Mouse (Mus musculus) forebrain, embryonic 13.5 days (tissue): ENCODE data around the gene Nde1. TPM values are rescaled to one million over a fixed set of nuclear protein-coding genes. Genes with fewer than 3 reads are reported as not detected.

ENCODE experiments used
- ATAC-seq: fragments of 200-750 bp; cut with Nextera tagmentation; 2 replicates; pipeline ENCODE4 v1.8.0; 2017
- H3K27ac ChIP-seq: fragments of 300-500 bp; sonication (generic); 2 replicates; pipeline ENCODE4 v1.5.1; 2015; ENCODE audit warnings: inconsistent platforms, mild to moderate bottlenecking, moderate library complexity
- H3K27me3 ChIP-seq: fragments of 300-500 bp; sonication (generic); 2 replicates; pipeline ENCODE4 v1.6.1; 2015; ENCODE audit warnings: mild to moderate bottlenecking, inconsistent platforms
- H3K36me3 ChIP-seq: fragments of 300-500 bp; sonication (generic); 2 replicates; pipeline ENCODE4 v1.6.1; 2015; ENCODE audit warnings: mild to moderate bottlenecking, inconsistent platforms; ENCODE audit not compliant: poor library complexity, severe bottlenecking
- H3K4me1 ChIP-seq: fragments of 300-500 bp; sonication (generic); 2 replicates; pipeline ENCODE4 v1.6.1; 2015; ENCODE audit warnings: inconsistent platforms
- H3K4me2 ChIP-seq: fragments of 300-500 bp; sonication (generic); 2 replicates; pipeline ENCODE4 v1.6.1; 2015; ENCODE audit warnings: inconsistent platforms, mild to moderate bottlenecking, moderate library complexity
- H3K4me3 ChIP-seq: fragments of 300-500 bp; sonication (generic); 2 replicates; pipeline ENCODE4 v1.5.1; 2015; ENCODE audit warnings: mild to moderate bottlenecking, inconsistent platforms
- H3K9ac ChIP-seq: fragments of 300-500 bp; sonication (generic); 2 replicates; pipeline ENCODE4 v1.6.1; 2015; ENCODE audit warnings: mild to moderate bottlenecking, inconsistent platforms
- H3K9me3 ChIP-seq: fragments of 300-500 bp; sonication (generic); replicated peaks from 2 replicates; pipeline ENCODE4 v1.6.1; 2016; ENCODE audit warnings: inconsistent platforms
- WGBS: fragments of 180-500 bp; shearing (Covaris S2); methylation state at CpG from one replicate; pipeline ENCODE4 v1.1.7; 2015; 5-methylcytosine and 5-hydroxymethylcytosine counted together
- polyA plus RNA-seq: library from polyadenylated mRNA; unstranded; fragments of >200 nt; fragmentation: Nextera tagmentation; extraction: Ambion mirVana; gene quantifications from 2 replicates; pipeline ENCODE4 v1.2.1, GENCODE M21; 2015

Nde1 gene
- polyA plus RNA-seq, result 118 and 127 TPM in 2 replicates

DNA sequence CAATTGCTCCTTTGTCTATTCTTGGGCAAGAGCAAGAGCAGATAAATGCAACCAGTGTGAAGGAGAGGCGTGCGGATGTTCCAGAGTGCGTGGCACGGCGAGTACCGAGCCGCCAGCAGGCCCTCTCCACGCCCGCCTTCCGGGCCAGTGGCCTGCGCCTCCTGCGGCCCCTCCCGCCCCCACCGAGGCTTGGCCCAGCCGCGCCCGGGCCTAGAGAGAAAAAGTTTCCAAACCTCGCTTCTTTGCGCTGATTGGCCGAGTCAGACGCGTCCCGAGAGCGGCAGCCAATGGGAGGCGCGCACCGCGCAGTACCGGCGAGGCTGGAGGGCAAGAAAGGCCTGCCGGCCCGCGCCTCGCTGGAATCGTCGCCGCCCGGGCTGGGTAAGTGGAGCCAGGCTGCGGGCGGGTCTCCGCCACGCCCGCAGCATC, at the start of gene Nde1, which contains the start of gene Marf1:
TSS of gene Nde1 (plus strand) at position 288 of the 429 bp plus-strand sequence.
TSS of gene Marf1 (minus strand) at position 364 of the 429 bp plus-strand sequence.
- peak; percentile 82 for ATAC-seq
- Histone ChIP-seq H3K4me2 (peak within 1 kb of the TSS; percentile 82), H3K9me3 (no peaks in the 10 kb centered on the region), H3K27ac (peak within 1 kb of the TSS; percentile 81), H3K36me3 (0 out of 2 replicates have a peak, but pooled peaks cover 2% of the 10 kb centered on the region), H3K4me3 (peak within 1 kb of the TSS; percentile 67), H3K27me3 (no peaks in the 10 kb centered on the region), H3K4me1 (peaks cover 36% of the 10 kb centered on the region), H3K9ac (peak within 1 kb of the TSS; percentile 81)
- WGBS, result under 1% methylated on average over 42 of the region's 43 CpGs

DNA sequence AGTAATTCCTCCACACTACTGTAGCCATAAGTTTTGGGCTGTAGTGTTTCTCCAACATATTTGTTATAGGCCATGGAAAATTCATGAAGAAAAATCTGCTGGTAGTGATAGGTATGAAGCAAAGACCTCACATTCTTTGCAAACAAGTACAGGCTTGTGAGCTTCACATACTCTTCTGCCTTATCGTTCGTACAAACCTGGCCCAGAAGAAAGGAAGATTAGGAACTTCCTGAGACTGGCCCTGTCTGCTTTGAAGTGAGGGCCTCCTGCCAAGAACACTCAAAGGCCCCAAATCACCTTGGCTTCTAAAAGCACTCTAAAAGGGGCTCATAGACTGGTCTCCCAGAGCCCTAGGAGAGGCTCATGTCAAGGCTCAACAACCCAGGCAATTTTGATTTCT, 45.8 kb upstream of the Nde1 start:
- no peak for ATAC-seq
- 90% methylated on average over 2 of the region's 2 CpGs for WGBS
- Histone ChIP-seq H3K27me3 (no peaks in the 10 kb centered on the region), H3K9me3 (no peaks in the 10 kb centered on the region), H3K36me3 (peaks cover 73% of the 10 kb centered on the region), H3K9ac (no peak overlapping the region), H3K4me2 (no peak overlapping the region), H3K4me1 (no peaks in the 10 kb centered on the region), H3K4me3 (no peak overlapping the region), H3K27ac (no peak overlapping the region)

DNA sequence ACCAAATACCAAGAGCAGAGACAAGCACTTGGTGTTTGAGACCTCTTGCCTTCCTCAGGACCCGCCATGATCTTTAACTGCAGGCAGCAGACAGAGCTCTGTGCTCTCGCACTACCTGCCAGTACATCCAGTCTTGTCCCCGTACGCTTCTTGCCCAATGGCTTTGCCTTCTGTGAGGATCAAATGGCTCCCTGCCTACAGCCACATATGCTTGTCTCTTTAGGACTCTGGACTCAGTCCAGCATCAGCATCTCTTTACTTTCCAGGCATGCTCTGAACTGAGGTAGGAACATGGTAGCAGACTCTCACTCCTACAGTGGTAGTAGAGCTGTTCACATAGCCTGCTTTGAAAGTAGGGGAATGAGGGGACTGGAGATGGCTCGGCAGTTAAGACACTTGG, 42.1 kb upstream of the Nde1 start:
- no peaks in the 10 kb centered on the region for H3K4me1 ChIP-seq
- ATAC-seq, result no peak
- H3K27me3 ChIP-seq, result no peaks in the 10 kb centered on the region
- WGBS, result 97% methylated on average over 5 of the region's 5 CpGs
- no peak overlapping the region for H3K27ac ChIP-seq
- H3K4me3 ChIP-seq, result no peak overlapping the region
- peaks cover 79% of the 10 kb centered on the region for H3K36me3 ChIP-seq
- no peak overlapping the region for H3K9ac ChIP-seq
- H3K4me2 ChIP-seq, result no peak overlapping the region
- H3K9me3 ChIP-seq, result no peaks in the 10 kb centered on the region

DNA sequence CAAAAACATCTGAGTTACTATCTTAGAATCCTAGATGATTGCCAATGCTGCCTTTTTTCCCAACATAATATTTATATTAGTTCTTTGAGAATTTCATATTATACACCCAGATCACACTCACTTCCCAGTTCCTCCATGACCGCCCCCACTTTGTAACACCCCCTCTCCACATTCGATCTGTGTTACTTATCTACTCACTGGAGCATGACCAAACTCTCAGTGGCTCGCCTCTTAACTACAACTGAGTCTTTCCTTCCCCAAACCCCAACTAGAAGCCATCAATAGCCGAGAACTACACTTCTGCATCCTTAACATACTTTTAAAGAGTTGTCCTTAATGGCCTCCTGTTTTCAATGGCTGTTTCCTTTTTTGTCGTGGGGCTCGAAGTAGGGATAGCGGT, 41.5 kb upstream of the Nde1 start:
- H3K4me2 ChIP-seq, result no peak overlapping the region
- no peak overlapping the region for H3K9ac ChIP-seq
- no peak overlapping the region for H3K4me3 ChIP-seq
- 97% methylated on average over 7 of the region's 7 CpGs for WGBS
- no peaks in the 10 kb centered on the region for H3K4me1 ChIP-seq
- peaks cover 79% of the 10 kb centered on the region for H3K36me3 ChIP-seq
- ATAC-seq, result no peak
- no peak overlapping the region for H3K27ac ChIP-seq
- no peaks in the 10 kb centered on the region for H3K27me3 ChIP-seq
- H3K9me3 ChIP-seq, result no peaks in the 10 kb centered on the region

DNA sequence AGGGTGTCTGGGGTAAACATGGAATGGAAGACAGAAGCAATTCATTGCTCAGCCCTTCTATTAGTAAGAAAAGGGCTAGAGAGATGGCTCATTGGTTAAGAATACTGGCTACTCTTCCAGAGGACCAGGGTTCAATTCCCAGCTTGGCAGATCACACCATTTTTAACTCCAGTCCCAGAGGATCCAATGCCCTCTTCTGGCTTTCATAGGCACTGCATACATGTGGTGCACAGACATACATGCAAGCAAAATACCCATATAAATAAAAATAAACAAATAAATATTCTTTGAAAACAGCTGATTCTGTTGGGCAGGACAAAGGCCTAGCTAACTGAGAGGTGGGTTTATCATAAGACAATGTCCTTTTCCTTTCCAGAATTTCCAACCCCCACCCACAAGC, 40.5 kb upstream of the Nde1 start:
- H3K36me3 ChIP-seq, result peaks cover 79% of the 10 kb centered on the region
- no peak overlapping the region for H3K27ac ChIP-seq
- no peaks in the 10 kb centered on the region for H3K4me1 ChIP-seq
- no peak overlapping the region for H3K9ac ChIP-seq
- H3K27me3 ChIP-seq, result no peaks in the 10 kb centered on the region
- ATAC-seq, result no peak
- no peaks in the 10 kb centered on the region for H3K9me3 ChIP-seq
- H3K4me2 ChIP-seq, result no peak overlapping the region
- H3K4me3 ChIP-seq, result no peak overlapping the region

DNA sequence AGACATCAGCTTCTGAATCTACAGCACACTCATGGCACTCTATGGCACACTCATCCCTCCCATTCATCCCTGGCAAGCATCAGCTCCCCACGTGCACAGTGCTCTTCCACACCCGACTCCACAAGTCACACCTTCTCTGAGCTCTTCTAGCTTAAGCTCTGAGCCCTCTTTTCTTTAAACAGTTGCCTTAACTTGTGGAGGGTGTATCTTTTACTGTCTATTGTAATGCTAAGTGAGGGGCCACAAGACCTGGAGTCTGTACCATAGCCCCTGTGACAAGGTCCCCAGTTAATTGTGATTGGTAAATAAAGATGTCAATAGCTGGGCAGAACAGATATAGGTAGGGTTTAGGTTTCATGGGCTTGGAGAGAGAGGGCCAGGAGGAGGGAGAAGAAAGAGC, 39.2 kb upstream of the Nde1 start:
- Histone ChIP-seq H3K36me3 (peaks cover 91% of the 10 kb centered on the region), H3K27ac (no peak overlapping the region), H3K9me3 (no peaks in the 10 kb centered on the region), H3K4me1 (no peaks in the 10 kb centered on the region), H3K9ac (no peak overlapping the region), H3K4me3 (no peak overlapping the region), H3K4me2 (no peak overlapping the region), H3K27me3 (no peaks in the 10 kb centered on the region)
- ATAC-seq, result no peak
- 84% methylated on average over 2 of the region's 2 CpGs for WGBS

DNA sequence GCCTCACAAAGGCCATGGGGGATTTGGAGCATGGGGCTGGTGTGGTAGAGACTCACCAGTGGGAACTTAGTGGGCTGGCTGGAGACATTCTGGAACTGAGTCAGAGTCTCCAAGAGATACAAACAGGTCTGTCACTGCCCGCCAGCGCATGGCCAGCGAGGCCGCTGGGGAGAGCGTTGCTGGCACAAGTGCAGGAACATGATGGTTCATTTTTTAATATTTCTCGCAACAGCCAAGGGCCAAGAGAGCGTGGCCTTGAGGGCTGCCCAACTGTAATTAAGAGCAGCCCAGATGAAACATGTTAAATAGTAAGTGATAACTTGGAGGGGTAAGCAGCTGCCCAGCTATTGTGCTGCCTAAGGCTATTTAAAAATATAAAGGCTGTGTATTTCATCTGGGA, 38.4 kb upstream of the Nde1 start:
- Histone ChIP-seq H3K36me3 (peaks cover 99% of the 10 kb centered on the region), H3K9me3 (no peaks in the 10 kb centered on the region), H3K27ac (no peak overlapping the region), H3K9ac (no peak overlapping the region), H3K27me3 (no peaks in the 10 kb centered on the region), H3K4me3 (no peak overlapping the region), H3K4me2 (no peak overlapping the region), H3K4me1 (no peaks in the 10 kb centered on the region)
- ATAC-seq, result no peak
- WGBS, result over 99% methylated on average over 7 of the region's 7 CpGs

DNA sequence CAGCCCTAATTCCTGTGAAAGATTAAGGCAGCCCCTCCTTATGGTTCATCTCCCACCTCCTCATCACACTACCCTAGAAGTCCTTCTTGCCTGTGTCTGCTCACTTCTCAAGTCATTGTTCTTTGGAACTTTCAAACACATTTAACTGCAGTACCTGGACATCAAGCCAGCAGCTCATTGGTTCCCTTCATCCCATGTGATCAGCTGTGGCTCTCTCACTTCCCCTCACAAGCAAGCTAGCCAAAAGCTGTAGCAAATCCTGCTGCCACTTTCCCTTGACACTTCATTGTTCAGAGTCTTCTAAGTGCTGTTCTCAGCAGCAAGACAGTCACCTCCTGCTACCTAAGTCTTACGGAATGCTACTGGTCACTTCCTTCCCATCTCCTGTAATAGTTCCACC, 37.8 kb upstream of the Nde1 start:
- H3K36me3 ChIP-seq, result peaks cover 100% of the 10 kb centered on the region
- no peaks in the 10 kb centered on the region for H3K4me1 ChIP-seq
- H3K9ac ChIP-seq, result no peak overlapping the region
- H3K27me3 ChIP-seq, result no peaks in the 10 kb centered on the region
- 94% methylated on average over 1 of the region's 1 CpGs for WGBS
- H3K9me3 ChIP-seq, result no peaks in the 10 kb centered on the region
- H3K27ac ChIP-seq, result no peak overlapping the region
- H3K4me2 ChIP-seq, result no peak overlapping the region
- H3K4me3 ChIP-seq, result no peak overlapping the region
- ATAC-seq, result no peak

DNA sequence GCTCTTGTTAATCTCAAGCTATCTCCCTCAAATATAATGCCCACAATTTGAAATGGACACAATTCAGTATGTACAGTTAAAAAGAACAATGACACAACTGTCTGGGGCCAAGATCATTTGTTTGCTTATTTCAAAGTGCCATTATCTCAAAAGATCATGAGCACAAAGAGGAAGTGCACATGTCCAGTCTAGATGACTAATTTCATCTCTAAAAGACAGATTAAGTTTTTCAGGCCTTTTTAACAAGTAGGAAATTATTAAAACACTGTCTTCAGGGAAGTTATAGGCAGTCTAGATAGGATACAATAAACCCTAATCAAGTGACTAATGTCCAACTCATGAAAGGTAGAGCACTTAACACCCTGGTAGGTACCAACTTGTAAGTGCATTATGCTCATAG, 34.1 kb upstream of the Nde1 start:
- no peak for ATAC-seq
- H3K9ac ChIP-seq, result no peak overlapping the region
- H3K4me3 ChIP-seq, result no peak overlapping the region
- no peak overlapping the region for H3K27ac ChIP-seq
- H3K9me3 ChIP-seq, result no peaks in the 10 kb centered on the region
- no peaks in the 10 kb centered on the region for H3K27me3 ChIP-seq
- no peak overlapping the region for H3K4me2 ChIP-seq
- H3K4me1 ChIP-seq, result no peaks in the 10 kb centered on the region
- peaks cover 99% of the 10 kb centered on the region for H3K36me3 ChIP-seq

DNA sequence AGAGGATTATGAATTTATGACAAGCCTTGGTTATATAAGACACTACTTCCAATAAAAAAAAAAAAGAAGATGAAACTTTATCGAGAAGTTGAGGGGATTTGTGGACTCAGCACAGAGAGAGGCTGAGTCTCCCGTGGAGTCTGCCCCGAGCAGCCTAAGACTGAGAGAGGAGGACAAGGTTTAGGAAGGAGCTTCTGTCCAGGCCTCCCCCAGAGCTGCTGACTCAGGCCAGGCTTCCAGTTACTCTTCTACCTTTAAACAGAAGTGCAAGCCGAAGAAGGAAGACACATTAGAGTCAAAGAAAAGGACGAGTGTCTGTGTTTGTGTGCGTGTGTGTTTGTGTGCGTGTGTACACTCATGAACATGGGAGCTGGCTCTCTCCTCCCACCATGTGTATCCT, 32.3 kb upstream of the Nde1 start:
- Histone ChIP-seq H3K27ac (no peak overlapping the region), H3K36me3 (peaks cover 99% of the 10 kb centered on the region), H3K9me3 (no peaks in the 10 kb centered on the region), H3K9ac (no peak overlapping the region), H3K27me3 (no peaks in the 10 kb centered on the region), H3K4me1 (no peaks in the 10 kb centered on the region), H3K4me2 (no peak overlapping the region), H3K4me3 (no peak overlapping the region)
- WGBS, result 91% methylated on average over 7 of the region's 7 CpGs
- ATAC-seq, result no peak

DNA sequence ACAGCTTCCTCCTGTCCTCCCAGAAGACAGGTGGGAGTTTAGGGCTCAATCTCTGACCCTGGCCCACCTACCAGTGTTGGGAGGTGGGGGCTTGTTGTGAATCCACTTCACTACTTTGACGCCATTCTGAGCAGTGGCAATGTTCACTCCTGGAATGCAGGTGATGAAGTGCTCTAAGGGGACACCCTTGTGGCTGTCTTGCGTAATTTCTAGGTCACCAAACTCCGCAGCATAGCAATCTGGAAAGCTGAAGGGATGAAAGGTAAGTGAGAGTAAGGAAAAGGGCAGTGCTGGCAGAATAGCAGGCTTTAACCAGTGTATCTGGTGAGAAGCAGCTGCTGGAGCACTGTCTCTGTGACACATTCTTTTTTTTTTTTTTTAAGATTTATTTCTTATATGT, 31.7 kb upstream of the Nde1 start:
- Histone ChIP-seq H3K4me2 (no peak overlapping the region), H3K27me3 (no peaks in the 10 kb centered on the region), H3K27ac (no peak overlapping the region), H3K4me1 (no peaks in the 10 kb centered on the region), H3K9me3 (no peaks in the 10 kb centered on the region), H3K36me3 (peaks cover 99% of the 10 kb centered on the region), H3K9ac (no peak overlapping the region), H3K4me3 (no peak overlapping the region)
- WGBS, result 84% methylated on average over 3 of the region's 3 CpGs
- ATAC-seq, result 0 out of 2 replicates have a peak, but pooled peaks have one; percentile 36

DNA sequence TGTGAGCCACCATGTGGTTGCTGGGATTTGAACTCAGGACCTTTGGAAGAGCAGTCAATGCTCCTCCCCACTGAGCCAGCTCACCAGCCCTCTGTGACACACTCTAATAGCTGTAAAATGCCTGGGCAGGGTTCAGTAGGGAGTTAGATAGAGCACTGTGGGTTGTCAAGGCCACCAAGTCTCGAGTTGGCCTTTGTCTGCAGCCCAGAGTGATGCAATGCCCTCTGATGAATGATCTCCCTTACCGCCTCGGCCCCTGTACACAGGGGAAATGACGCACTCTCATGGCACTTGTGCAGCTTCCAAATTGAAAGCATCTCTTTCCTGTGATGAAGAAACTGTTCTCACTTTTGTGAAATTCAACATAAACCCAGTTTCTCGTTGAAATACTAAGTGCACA, 31.2 kb upstream of the Nde1 start:
- WGBS, result 91% methylated on average over 5 of the region's 5 CpGs
- no peaks in the 10 kb centered on the region for H3K9me3 ChIP-seq
- peaks cover 99% of the 10 kb centered on the region for H3K36me3 ChIP-seq
- H3K27me3 ChIP-seq, result no peaks in the 10 kb centered on the region
- no peak overlapping the region for H3K27ac ChIP-seq
- no peak for ATAC-seq
- no peak overlapping the region for H3K4me2 ChIP-seq
- no peak overlapping the region for H3K4me3 ChIP-seq
- H3K4me1 ChIP-seq, result no peaks in the 10 kb centered on the region
- H3K9ac ChIP-seq, result no peak overlapping the region

DNA sequence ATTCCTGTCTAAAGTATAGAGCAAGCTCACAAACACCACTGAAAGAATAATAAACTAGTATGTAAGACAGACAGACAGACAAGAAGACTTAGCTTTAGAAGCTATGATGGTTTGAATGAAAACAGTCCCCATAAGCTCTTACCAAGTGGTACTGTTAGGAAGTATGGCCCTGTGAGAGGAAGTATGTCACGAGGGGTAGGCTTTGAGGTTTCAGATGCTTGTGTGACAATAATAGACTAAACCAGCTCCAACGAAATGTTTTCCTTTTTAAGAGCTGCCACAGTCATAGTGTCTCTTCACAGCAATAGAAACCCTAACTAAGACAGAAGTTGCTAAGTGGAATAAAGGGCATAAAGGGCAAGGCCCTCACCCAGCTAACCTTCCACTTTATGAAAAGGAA, 28.1 kb upstream of the Nde1 start:
- Histone ChIP-seq H3K9me3 (no peaks in the 10 kb centered on the region), H3K9ac (no peak overlapping the region), H3K4me3 (no peak overlapping the region), H3K4me2 (no peak overlapping the region), H3K27ac (no peak overlapping the region), H3K27me3 (no peaks in the 10 kb centered on the region), H3K4me1 (no peaks in the 10 kb centered on the region), H3K36me3 (peaks cover 93% of the 10 kb centered on the region)
- 87% methylated on average over 2 of the region's 2 CpGs for WGBS
- no peak for ATAC-seq
